Mouse (Mus musculus): ENCODE data around the gene Qprt. TPM values are rescaled to one million over a fixed set of nuclear protein-coding genes. Genes with fewer than 3 reads are reported as not detected.

Gene Qprt
- total and polyA plus RNA-seq, 2 experiments, result 116 to 196 TPM

GRCm38 (mm10) chr7:127153477-127153876 is 31.5 kb upstream of the Qprt start:
- H3K9ac ChIP-seq (ENCODE audit: low read depth, low read length), result no peak overlapping the region
- no peaks in the 10 kb centered on the region for H3K79me2 ChIP-seq (ENCODE audit: control insufficient read depth, insufficient read depth, low read length)
- H3K4me1 ChIP-seq (ENCODE audit: control insufficient read depth, insufficient read depth, low read length), result no peaks in the 10 kb centered on the region
- DNase-seq (ENCODE audit: extremely low read depth, low read depth, low spot score), result no peak
- H3K27ac ChIP-seq (replicated peaks; ENCODE audit: insufficient read depth, low read depth, low read length), result no peak overlapping the region
- TF ChIP-seq POLR2A (IDR thresholded peaks at IDR 0.05; ENCODE audit: extremely low read depth, insufficient read depth, low read length) (no peak), CTCF (IDR thresholded peaks at IDR 0.05; ENCODE audit: low read depth, low read length) (no peak)
- no peak overlapping the region for H3K4me3 ChIP-seq (ENCODE audit: insufficient read depth, low read depth, low read length)
- no peaks in the 10 kb centered on the region for H3K36me3 ChIP-seq (ENCODE audit: control insufficient read depth, insufficient read depth, low read length)
- 60% methylated on average over 3 of the region's 3 CpGs for WGBS
- no peaks in the 10 kb centered on the region for H3K27me3 ChIP-seq (ENCODE audit: control insufficient read depth, insufficient read depth, low read length)

- WGBS, result 96% methylated on average over 6 of the region's 6 CpGs
- H3K27me3 ChIP-seq (ENCODE audit: control insufficient read depth, insufficient read depth, low read length), result no peaks in the 10 kb centered on the region
- no peak overlapping the region for H3K27ac ChIP-seq (replicated peaks; ENCODE audit: insufficient read depth, low read depth, low read length)
- no peaks in the 10 kb centered on the region for H3K36me3 ChIP-seq (ENCODE audit: control insufficient read depth, insufficient read depth, low read length)
- TF ChIP-seq POLR2A (IDR thresholded peaks at IDR 0.05; ENCODE audit: extremely low read depth, insufficient read depth, low read length), result no peak
- no peak for TF ChIP-seq CTCF (IDR thresholded peaks at IDR 0.05; ENCODE audit: low read depth, low read length)
- H3K4me3 ChIP-seq (ENCODE audit: insufficient read depth, low read depth, low read length), result no peak overlapping the region
- H3K79me2 ChIP-seq (ENCODE audit: control insufficient read depth, insufficient read depth, low read length), result no peaks in the 10 kb centered on the region
- H3K4me1 ChIP-seq (ENCODE audit: control insufficient read depth, insufficient read depth, low read length), result 0 out of 2 replicates have a peak, but pooled peaks cover 2% of the 10 kb centered on the region
- H3K9ac ChIP-seq (ENCODE audit: low read depth, low read length), result no peak overlapping the region
- DNase-seq (ENCODE audit: extremely low read depth, low read depth, low spot score), result no peak
Observed at GRCm38 (mm10) chr7:127152464-127152863, 30.4 kb upstream of the Qprt start.

GRCm38 (mm10) chr7:127147901-127148300 is 25.9 kb upstream of the Qprt start:
- peak; percentile 88 for DNase-seq (ENCODE audit: extremely low read depth, low read depth, low spot score)
- no peak overlapping the region for H3K9ac ChIP-seq (ENCODE audit: low read depth, low read length)
- 22% methylated on average over 3 of the region's 3 CpGs for WGBS
- 0 out of 2 replicates have a peak, but pooled peaks cover 2% of the 10 kb centered on the region for H3K4me1 ChIP-seq (ENCODE audit: control insufficient read depth, insufficient read depth, low read length)
- no peaks in the 10 kb centered on the region for H3K27me3 ChIP-seq (ENCODE audit: control insufficient read depth, insufficient read depth, low read length)
- TF ChIP-seq CTCF (IDR thresholded peaks at IDR 0.05; ENCODE audit: low read depth, low read length), result no peak
- H3K4me3 ChIP-seq (ENCODE audit: insufficient read depth, low read depth, low read length), result no peak overlapping the region
- H3K36me3 ChIP-seq (ENCODE audit: control insufficient read depth, insufficient read depth, low read length), result no peaks in the 10 kb centered on the region
- no peak overlapping the region for H3K27ac ChIP-seq (replicated peaks; ENCODE audit: insufficient read depth, low read depth, low read length)
- H3K79me2 ChIP-seq (ENCODE audit: control insufficient read depth, insufficient read depth, low read length), result no peaks in the 10 kb centered on the region

GRCm38 (mm10) chr7:127146267-127146603 is 24.2 kb upstream of the Qprt start:
- WGBS, result 55% methylated on average over 2 of the region's 2 CpGs

GRCm38 (mm10) chr7:127145387-127146266 is 23.6 kb upstream of the Qprt start:
- no peaks in the 10 kb centered on the region for H3K27me3 ChIP-seq (ENCODE audit: control insufficient read depth, insufficient read depth, low read length)
- no peaks in the 10 kb centered on the region for H3K36me3 ChIP-seq (ENCODE audit: control insufficient read depth, insufficient read depth, low read length)
- TF ChIP-seq POLR2A (IDR thresholded peaks at IDR 0.05; ENCODE audit: extremely low read depth, insufficient read depth, low read length) (no peak), CTCF (IDR thresholded peaks at IDR 0.05; ENCODE audit: low read depth, low read length) (no peak)
- no peak overlapping the region for H3K4me3 ChIP-seq (ENCODE audit: insufficient read depth, low read depth, low read length)
- H3K79me2 ChIP-seq (ENCODE audit: control insufficient read depth, insufficient read depth, low read length), result no peaks in the 10 kb centered on the region
- no peak for DNase-seq (ENCODE audit: extremely low read depth, low read depth, low spot score)
- H3K27ac ChIP-seq (replicated peaks; ENCODE audit: insufficient read depth, low read depth, low read length), result no peak overlapping the region
- no peak overlapping the region for H3K9ac ChIP-seq (ENCODE audit: low read depth, low read length)
- WGBS, result 78% methylated on average over 9 of the region's 9 CpGs
- 0 out of 2 replicates have a peak, but pooled peaks cover 2% of the 10 kb centered on the region for H3K4me1 ChIP-seq (ENCODE audit: control insufficient read depth, insufficient read depth, low read length)

More at GRCm38 (mm10) chr7:127146267-127146603, 24.2 kb upstream of the Qprt start:
- Histone ChIP-seq H3K4me1 (ENCODE audit: control insufficient read depth, insufficient read depth, low read length) (0 out of 2 replicates have a peak, but pooled peaks cover 2% of the 10 kb centered on the region), H3K27me3 (ENCODE audit: control insufficient read depth, insufficient read depth, low read length) (no peaks in the 10 kb centered on the region), H3K27ac (replicated peaks; ENCODE audit: insufficient read depth, low read depth, low read length) (no peak overlapping the region), H3K79me2 (ENCODE audit: control insufficient read depth, insufficient read depth, low read length) (no peaks in the 10 kb centered on the region), H3K9ac (ENCODE audit: low read depth, low read length) (no peak overlapping the region), H3K36me3 (ENCODE audit: control insufficient read depth, insufficient read depth, low read length) (no peaks in the 10 kb centered on the region), H3K4me3 (ENCODE audit: insufficient read depth, low read depth, low read length) (no peak overlapping the region)
- TF ChIP-seq CTCF (IDR thresholded peaks at IDR 0.05; ENCODE audit: low read depth, low read length) (no peak), POLR2A (IDR thresholded peaks at IDR 0.05; ENCODE audit: extremely low read depth, insufficient read depth, low read length) (no peak)
- no peak for DNase-seq (ENCODE audit: extremely low read depth, low read depth, low spot score)

- no peak overlapping the region for H3K9ac ChIP-seq (ENCODE audit: low read depth, low read length)
- no peak for DNase-seq (ENCODE audit: extremely low read depth, low read depth, low spot score)
- no peaks in the 10 kb centered on the region for H3K36me3 ChIP-seq (ENCODE audit: control insufficient read depth, insufficient read depth, low read length)
- 79% methylated on average over 7 of the region's 7 CpGs for WGBS
- H3K79me2 ChIP-seq (ENCODE audit: control insufficient read depth, insufficient read depth, low read length), result no peaks in the 10 kb centered on the region
- TF ChIP-seq CTCF (IDR thresholded peaks at IDR 0.05; ENCODE audit: low read depth, low read length) (no peak), POLR2A (IDR thresholded peaks at IDR 0.05; ENCODE audit: extremely low read depth, insufficient read depth, low read length) (no peak)
- no peak overlapping the region for H3K27ac ChIP-seq (replicated peaks; ENCODE audit: insufficient read depth, low read depth, low read length)
- H3K4me3 ChIP-seq (ENCODE audit: insufficient read depth, low read depth, low read length), result no peak overlapping the region
- 0 out of 2 replicates have a peak, but pooled peaks cover 2% of the 10 kb centered on the region for H3K4me1 ChIP-seq (ENCODE audit: control insufficient read depth, insufficient read depth, low read length)
- no peaks in the 10 kb centered on the region for H3K27me3 ChIP-seq (ENCODE audit: control insufficient read depth, insufficient read depth, low read length)
Observed at GRCm38 (mm10) chr7:127144412-127144811, 22.4 kb upstream of the Qprt start.

Data from liver, adult 2 months (tissue).